In genomic region chr12:111320549-111320948, GRCm38 (mm10) we compare ENCODE assay signal across 26 mouse cellular contexts. TPM values are rescaled to one million over a fixed set of nuclear protein-coding genes. Genes with fewer than 3 reads are reported as not detected.
A peak's percentile ranks its signal among the peaks of the same experiment; 100 is the strongest.
DNase-seq lines count a peak whose midpoint lies in the region; ATAC-seq and TF ChIP-seq lines count a peak whose summit lies in the region.
"Had no signal": no experiment of that assay in that cellular context is flagged by ENCODE, and none has a peak within 500 bp of the region (broad histone marks: within the 10 kb centered on the region; RNA-seq: fewer than 3 reads in every experiment).

No protein-coding gene starts in this region.

- H3K27ac ChIP-seq in heart, embryonic 16.5 days (ENCODE audit: low read length), result no peak overlapping the region
- H3K27ac ChIP-seq in embryonic facial prominence, embryonic 15.5 days (replicated peaks), result no peak overlapping the region
- H3K27ac ChIP-seq in lung, embryonic 15.5 days, result no peak overlapping the region
- H3K27ac ChIP-seq in left cerebral cortex, adult 2 months, result no peak overlapping the region
- H3K27ac ChIP-seq: embryonic facial prominence, embryonic 13.5 days; forebrain, embryonic 15.5 days; heart, adult 2 months; limb, embryonic 13.5 days; liver, embryonic 12.5 days; macrophage had no signal

- no peaks in the 10 kb centered on the region for H3K27me3 ChIP-seq in heart, embryonic 16.5 days (ENCODE audit: control insufficient read depth, insufficient read depth, low read length)
- H3K27me3 ChIP-seq in embryonic facial prominence, embryonic 15.5 days, result no peaks in the 10 kb centered on the region
- H3K27me3 ChIP-seq in lung, embryonic 15.5 days, result no peaks in the 10 kb centered on the region
- H3K27me3 ChIP-seq: CH12.LX; embryonic facial prominence, embryonic 13.5 days; forebrain, embryonic 15.5 days; limb, embryonic 13.5 days; liver, embryonic 12.5 days; Patski had no signal

- intact Hi-C loops in left cerebral cortex, adult 2 months (cut with DNase I), result no loop called here

- no peak overlapping the region for H3K4me2 ChIP-seq in heart, embryonic 16.5 days (ENCODE audit: low read depth, low read length)
- H3K4me2 ChIP-seq in embryonic facial prominence, embryonic 15.5 days (replicated peaks), result no peak overlapping the region
- H3K4me2 ChIP-seq in lung, embryonic 15.5 days, result no peak overlapping the region
- H3K4me2 ChIP-seq: embryonic facial prominence, embryonic 13.5 days; forebrain, embryonic 15.5 days; limb, embryonic 13.5 days; liver, embryonic 12.5 days had no signal

- ATAC-seq in heart, embryonic 16.5 days (replicated peaks; ENCODE audit: extremely low read depth, insufficient read depth, low FRiP score), result peak; percentile 65; the same call in 1 of the 2 replicates
- ATAC-seq in embryonic facial prominence, embryonic 15.5 days (ENCODE audit: insufficient number of reproducible peaks, low FRiP score, low TSS enrichment, low read depth), result 0 out of 2 replicates have a peak, but pooled peaks have one; percentile 32
- peak; percentile 79 for ATAC-seq in lung, embryonic 15.5 days (ENCODE audit: borderline replicate concordance, extremely low read depth, low FRiP score, low TSS enrichment)
- ATAC-seq: forebrain, embryonic 15.5 days; liver, embryonic 12.5 days; midbrain, embryonic 16.5 days; Patski had no signal

- H3K9ac ChIP-seq in heart, embryonic 16.5 days (ENCODE audit: low read length), result no peak overlapping the region
- no peak overlapping the region for H3K9ac ChIP-seq in embryonic facial prominence, embryonic 15.5 days
- no peak overlapping the region for H3K9ac ChIP-seq in lung, embryonic 15.5 days
- H3K9ac ChIP-seq: embryonic facial prominence, embryonic 13.5 days; forebrain, embryonic 15.5 days; limb, embryonic 13.5 days; liver, embryonic 12.5 days had no signal

- TF ChIP-seq CTCF in left cerebral cortex, adult 2 months (IDR thresholded peaks at IDR 0.05), result no peak

- no peak for DNase-seq in heart, adult 18-20 months
- peak; percentile 87 for DNase-seq in lung, postnatal 36 days
- no peak for DNase-seq in layer of hippocampus, adult 9-10 months (ENCODE audit: low spot score)
- no peak for DNase-seq in left cerebral cortex, adult 2 months (ENCODE audit: extremely low spot score in 1 of 2, low spot score in 2 of 2)
- DNase-seq: cerebellum, adult 18-20 months; cerebellum, postnatal 25 days; gastrocnemius, postnatal 14 days; heart, adult 2 months; heart, postnatal 10 days; kidney, adult 11 months; kidney, postnatal 4 days; thymus, postnatal 25 days had no signal

- no peak overlapping the region for H3K4me3 ChIP-seq in heart, embryonic 16.5 days (ENCODE audit: low read length)
- H3K4me3 ChIP-seq in embryonic facial prominence, embryonic 15.5 days (replicated peaks), result no peak overlapping the region
- no peak overlapping the region for H3K4me3 ChIP-seq in lung, embryonic 15.5 days
- H3K4me3 ChIP-seq in left cerebral cortex, adult 2 months, result no peak overlapping the region
- H3K4me3 ChIP-seq: embryonic facial prominence, embryonic 13.5 days; forebrain, embryonic 15.5 days; heart, adult 2 months; limb, embryonic 13.5 days; liver, embryonic 12.5 days had no signal

- peaks cover 82% of the 10 kb centered on the region for H3K36me3 ChIP-seq in heart, embryonic 16.5 days (ENCODE audit: control insufficient read depth, insufficient read depth)
- H3K36me3 ChIP-seq in embryonic facial prominence, embryonic 15.5 days, result peaks cover 97% of the 10 kb centered on the region
- peaks cover 97% of the 10 kb centered on the region for H3K36me3 ChIP-seq in lung, embryonic 15.5 days
- H3K36me3 ChIP-seq: G1E had no signal

- no peaks in the 10 kb centered on the region for H3K9me3 ChIP-seq in heart, embryonic 16.5 days (replicated peaks; ENCODE audit: control insufficient read depth, low read length)
- H3K9me3 ChIP-seq in embryonic facial prominence, embryonic 15.5 days (replicated peaks), result no peaks in the 10 kb centered on the region
- H3K9me3 ChIP-seq in lung, embryonic 15.5 days, result no peaks in the 10 kb centered on the region
- H3K9me3 ChIP-seq: embryonic facial prominence, embryonic 13.5 days; forebrain, embryonic 15.5 days; G1E; limb, embryonic 13.5 days; liver, embryonic 12.5 days had no signal

- H3K4me1 ChIP-seq in heart, embryonic 16.5 days (ENCODE audit: control insufficient read depth, insufficient read depth, low read length), result no peaks in the 10 kb centered on the region; the same call in 1 of the 2 replicates
- no peaks in the 10 kb centered on the region for H3K4me1 ChIP-seq in embryonic facial prominence, embryonic 15.5 days
- H3K4me1 ChIP-seq in lung, embryonic 15.5 days, result peaks cover 8% of the 10 kb centered on the region; the same call in 1 of the 2 replicates
- H3K4me1 ChIP-seq: embryonic facial prominence, embryonic 13.5 days; forebrain, embryonic 15.5 days; limb, embryonic 13.5 days; liver, embryonic 12.5 days had no signal

- 42% methylated on average over 12 of the region's 12 CpGs for WGBS in heart, embryonic 16.5 days
- 84% methylated on average over 12 of the region's 12 CpGs for WGBS in embryonic facial prominence, embryonic 15.5 days
- WGBS in lung, embryonic 15.5 days, result 47% methylated on average over 12 of the region's 12 CpGs

RNA-seq across cellular contexts. Expression of gene Amn, which starts 49.7 kb away (rescaled TPM):
- 1.8 and 2.4 TPM in 2 replicates for polyA plus RNA-seq in heart, embryonic 16.5 days (2015; fragmentation: Nextera tagmentation; extraction: Ambion mirVana)
- total RNA-seq in heart, adult 18-20 months (2021), result not detected
- 0.59 and 1.0 TPM in 2 replicates for polyA plus RNA-seq in embryonic facial prominence, embryonic 15.5 days (2015; fragmentation: Nextera tagmentation; extraction: Ambion mirVana)
- 0.36 and 0.50 TPM in 2 replicates for polyA plus RNA-seq in lung, embryonic 15.5 days (2015; fragmentation: Nextera tagmentation; extraction: Ambion mirVana)
- total RNA-seq in left cerebral cortex, adult 2 months (2021), result 1 to 10 TPM; 8.0 to 10.0 TPM
- total RNA-seq: adrenal gland, adult 18-20 months; G1E; heart, adult 2 months; heart, postnatal 10 days had no signal
- polyA plus RNA-seq: heart, adult 2 months; macrophage; stomach, embryonic 14.5 days had no signal

RNA-seq across cellular contexts. Expression of gene Cdc42bpb, which starts 57.0 kb away (rescaled TPM):
- polyA plus RNA-seq in heart, embryonic 16.5 days (2015; fragmentation: Nextera tagmentation; extraction: Ambion mirVana), result 19.6 and 27.3 TPM in 2 replicates
- 10 to 100 TPM; 52.7 to 57.6 TPM for total RNA-seq in heart, adult 18-20 months (2021)
- polyA plus RNA-seq in embryonic facial prominence, embryonic 15.5 days (2015; fragmentation: Nextera tagmentation; extraction: Ambion mirVana), result 33.2 and 36.1 TPM in 2 replicates
- 31.8 and 32.2 TPM in 2 replicates for polyA plus RNA-seq in lung, embryonic 15.5 days (2015; fragmentation: Nextera tagmentation; extraction: Ambion mirVana)
- total RNA-seq in left cerebral cortex, adult 2 months (2021), result 100 to 1,000 TPM; 137 to 142 TPM
- total RNA-seq: G1E had no signal
- polyA plus RNA-seq: G1E had no signal
